Mouse (Mus musculus): Measurements from ENCODE around the gene Dnajc5.

The Dnajc5 gene

DNA sequence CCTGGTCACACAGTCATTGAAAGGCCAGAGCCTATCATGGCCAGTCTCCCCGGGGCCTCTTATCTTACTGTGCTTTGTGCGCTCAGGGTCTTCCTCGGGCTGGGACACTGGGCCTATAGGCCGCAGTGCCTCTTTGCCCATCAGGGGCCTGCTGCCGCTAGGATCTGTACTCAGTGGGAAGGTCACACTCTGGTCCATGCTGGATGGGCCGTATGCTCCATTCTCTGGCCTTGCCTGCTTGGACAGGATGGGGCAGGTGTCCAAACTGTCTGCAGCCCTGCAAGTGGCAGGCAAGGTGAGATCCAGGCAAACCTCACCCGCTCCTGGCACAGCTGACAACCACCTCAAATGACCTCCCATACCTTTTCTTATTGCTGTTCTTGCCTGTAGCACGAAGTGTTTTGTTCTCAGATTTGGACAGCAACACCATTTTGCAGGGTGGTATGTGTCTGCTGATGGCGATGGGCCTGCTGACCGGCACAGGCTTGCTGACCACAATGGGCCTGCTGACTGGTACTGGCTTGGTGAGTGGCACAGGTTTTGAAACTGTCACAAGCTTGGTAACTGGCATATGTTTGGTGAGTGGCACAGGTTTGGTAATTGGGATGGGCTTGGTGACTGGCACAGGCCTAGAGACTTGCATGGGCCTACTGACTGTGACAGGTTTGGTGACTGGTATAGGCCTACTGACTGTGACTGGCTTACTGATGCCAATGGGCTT lies 68.9 kb downstream of the Dnajc5 start:
- no peak for DNase-seq (ENCODE audit: low spot score in 2 of 2)

DNA sequence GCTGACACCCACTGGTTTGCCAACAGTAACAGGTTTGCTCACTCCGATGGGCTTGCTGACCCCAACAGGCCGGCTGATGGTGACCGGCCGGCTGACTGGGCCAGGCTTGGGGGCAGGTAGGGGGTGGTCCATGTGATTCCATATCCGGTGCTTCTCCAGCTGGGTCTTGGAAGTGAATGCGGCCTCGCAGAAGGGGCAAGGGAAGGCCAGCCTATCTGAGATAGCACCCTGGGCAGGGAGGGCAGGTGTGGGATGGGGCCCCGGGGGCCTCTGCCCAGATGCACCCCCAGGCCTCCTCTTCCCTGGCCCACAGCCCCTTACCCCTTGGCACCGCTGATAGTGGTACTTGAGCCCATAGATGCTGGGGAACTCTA lies 69.4 kb downstream of the Dnajc5 start:
- no peak for DNase-seq (ENCODE audit: low spot score in 2 of 2)

DNA sequence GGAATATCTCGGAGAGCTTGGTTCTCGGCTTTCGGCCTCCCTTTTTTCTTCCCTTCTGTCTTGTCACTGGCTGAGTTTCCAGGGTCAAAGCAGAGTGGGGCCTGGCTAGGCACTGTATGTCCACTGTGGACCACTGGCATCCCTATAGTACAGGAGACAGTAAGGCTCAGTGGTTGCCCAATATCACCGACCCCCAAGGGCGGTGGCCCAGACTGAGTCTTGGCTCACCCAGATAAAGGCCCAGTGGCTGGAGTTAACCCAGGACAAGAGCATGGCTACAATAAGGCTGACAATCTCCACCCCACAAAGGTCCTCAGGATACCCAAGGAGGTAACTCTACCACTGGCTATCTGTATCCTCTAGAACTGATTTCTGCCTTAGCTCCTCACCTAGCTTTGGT lies 70.2 kb downstream of the Dnajc5 start:
- no peak for DNase-seq (ENCODE audit: low spot score in 2 of 2)

DNA sequence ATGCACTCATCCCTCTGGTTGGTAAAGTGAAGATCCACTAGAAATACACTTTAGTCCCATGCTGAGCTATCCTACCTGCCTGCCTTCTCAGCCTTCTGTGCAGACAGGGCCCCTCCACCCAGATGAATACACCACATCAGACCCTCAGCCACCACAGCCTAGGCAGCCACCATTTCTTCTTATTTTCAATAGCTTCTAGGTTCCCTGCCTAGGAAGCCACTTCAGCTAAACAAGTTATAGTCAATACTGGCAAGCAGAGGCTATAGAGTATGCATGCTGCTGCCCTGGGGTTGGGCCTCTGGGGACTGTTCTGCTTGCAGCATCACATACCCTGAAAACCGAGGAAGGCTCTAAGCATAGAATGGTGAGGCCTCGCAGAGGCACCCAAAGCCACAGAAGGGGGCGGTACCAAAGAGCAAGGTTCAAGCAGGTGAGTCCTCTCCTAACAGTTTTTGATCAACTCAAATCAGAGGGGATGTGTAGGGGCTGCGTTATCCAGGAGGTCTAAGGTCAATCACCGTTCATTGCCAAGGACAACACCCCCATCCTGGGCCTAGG lies 71.3 kb downstream of the Dnajc5 start, which contains the start of gene Prpf6:
Gene Prpf6, plus strand, starts transcription at position 341 of the 558 bp plus-strand sequence.
- DNase-seq (ENCODE audit: low spot score in 2 of 2) = peak; percentile 43 to 45

DNA sequence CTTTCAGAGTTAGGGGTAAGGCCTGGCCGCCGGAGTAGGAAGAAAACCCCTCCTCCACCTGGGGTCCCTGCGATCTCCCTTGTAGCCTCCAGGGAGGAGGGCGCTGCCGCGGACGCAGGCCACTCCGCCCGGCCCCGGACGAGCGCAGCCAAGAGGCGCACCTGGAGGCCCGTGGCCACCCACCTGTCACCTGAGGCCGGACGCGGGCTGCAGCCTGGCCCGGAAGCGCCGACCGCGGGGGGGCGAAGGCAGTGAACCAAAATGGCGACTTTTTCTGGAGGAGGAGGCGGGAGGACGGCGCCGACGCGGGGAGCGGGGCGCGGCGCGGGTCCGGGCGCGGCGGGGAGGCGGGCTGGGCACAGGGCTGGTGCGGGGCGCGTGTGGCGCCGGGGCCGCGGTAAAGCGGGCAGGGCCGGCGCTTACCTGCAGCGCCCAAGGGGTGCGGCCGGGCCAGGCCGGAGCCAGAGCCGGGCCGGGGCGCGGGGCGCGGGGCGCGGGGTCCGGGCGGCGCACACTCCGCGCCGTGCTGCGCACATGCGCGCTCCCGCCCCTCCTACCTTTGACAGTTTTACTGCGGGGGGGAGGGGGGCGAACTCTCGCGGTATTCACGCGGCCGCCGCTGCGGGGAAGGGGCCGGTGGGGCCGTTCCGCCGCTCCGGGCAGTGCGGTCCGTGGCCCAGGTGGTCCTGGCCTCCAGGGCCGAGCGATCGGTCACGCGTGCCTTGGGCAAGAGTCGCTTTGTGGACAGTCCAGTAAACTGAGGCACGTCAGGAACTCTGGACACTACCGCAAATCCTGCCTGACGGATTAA lies 72.2 kb downstream of the Dnajc5 start, which contains the start of gene Zfp512b:
Gene Zfp512b, minus strand, starts transcription at position 573 of the 811 bp plus-strand sequence.
- DNase-seq (ENCODE audit: low spot score in 2 of 2) = peak; percentile 51 to 53

DNA sequence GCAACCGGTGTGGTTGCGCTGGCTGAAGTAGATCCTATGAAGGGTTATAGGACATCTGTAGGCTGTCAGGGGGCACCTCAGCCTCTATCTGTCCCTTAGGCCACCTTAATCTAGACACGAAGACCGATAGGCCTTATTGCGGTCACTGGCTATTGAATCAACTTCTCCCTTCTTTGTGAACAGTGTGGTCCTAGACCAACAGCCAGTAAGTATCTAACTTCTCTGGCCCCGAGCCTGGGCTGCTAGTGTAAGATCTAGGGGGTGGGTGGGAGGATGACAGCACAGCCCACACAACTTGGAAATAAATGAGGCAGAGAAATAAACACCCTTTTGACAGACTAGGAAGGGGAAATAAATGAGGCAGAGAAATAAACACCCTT lies 72.7 kb downstream of the Dnajc5 start:
- no peak for DNase-seq (ENCODE audit: low spot score in 2 of 2)

DNA sequence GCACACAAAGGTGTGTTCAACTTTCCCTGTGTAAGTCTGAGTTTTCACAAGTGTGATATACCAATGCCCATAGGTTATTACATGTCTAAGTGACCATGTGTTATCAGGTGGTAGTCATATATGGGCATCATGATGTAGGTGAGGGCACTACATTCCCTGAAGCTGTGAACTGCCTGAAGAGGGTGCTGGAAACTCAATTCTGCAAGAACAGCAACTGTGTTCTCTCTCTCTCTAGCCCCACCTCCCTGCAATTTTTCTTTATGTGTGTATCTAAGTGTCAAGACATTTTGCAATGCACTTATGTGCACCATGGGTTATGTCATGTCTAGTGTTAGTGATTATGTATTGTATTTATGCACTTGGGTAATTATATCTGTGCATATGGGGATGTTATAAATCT lies 73.7 kb downstream of the Dnajc5 start:
- DNase-seq (ENCODE audit: low spot score in 2 of 2) = no peak

DNA sequence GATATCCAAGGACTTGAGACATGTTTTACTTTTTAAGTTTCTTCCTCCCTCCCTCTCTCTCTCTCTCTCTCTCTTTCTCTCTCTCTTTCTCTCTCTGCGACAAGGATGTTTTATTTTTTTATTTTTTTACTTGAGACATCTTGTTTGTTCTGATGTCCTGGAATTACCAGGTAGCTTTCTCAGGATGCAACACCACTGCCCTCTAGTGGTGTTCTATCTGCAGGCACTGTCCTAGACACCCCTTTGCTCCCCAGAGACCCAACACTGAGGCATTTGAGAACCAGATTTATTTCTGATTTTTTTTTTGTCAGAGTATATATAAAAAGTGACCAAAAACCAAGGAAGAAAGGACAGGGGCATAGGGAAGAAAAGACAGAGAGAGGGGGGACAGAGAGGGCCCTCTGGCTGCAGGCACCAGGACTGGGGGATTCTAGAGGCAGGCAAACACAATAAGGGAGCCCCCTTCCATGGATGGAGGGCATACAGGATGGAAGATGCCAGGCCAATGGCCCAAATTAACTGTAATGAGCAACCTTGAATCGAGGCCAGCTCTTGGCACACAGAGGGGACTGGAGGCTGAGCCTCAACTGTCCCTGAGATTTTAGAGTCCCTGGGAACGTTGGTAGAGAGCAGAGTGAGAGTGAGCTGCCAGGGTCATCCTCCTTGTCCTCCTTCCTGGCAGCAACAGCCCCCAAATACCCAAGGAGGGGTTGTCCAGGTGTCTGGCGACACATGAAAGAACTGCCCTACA lies 74.8 kb downstream of the Dnajc5 start:
- peak in 1 of 2 experiments; percentile 53 for DNase-seq (ENCODE audit: low spot score in 2 of 2)

DNA sequence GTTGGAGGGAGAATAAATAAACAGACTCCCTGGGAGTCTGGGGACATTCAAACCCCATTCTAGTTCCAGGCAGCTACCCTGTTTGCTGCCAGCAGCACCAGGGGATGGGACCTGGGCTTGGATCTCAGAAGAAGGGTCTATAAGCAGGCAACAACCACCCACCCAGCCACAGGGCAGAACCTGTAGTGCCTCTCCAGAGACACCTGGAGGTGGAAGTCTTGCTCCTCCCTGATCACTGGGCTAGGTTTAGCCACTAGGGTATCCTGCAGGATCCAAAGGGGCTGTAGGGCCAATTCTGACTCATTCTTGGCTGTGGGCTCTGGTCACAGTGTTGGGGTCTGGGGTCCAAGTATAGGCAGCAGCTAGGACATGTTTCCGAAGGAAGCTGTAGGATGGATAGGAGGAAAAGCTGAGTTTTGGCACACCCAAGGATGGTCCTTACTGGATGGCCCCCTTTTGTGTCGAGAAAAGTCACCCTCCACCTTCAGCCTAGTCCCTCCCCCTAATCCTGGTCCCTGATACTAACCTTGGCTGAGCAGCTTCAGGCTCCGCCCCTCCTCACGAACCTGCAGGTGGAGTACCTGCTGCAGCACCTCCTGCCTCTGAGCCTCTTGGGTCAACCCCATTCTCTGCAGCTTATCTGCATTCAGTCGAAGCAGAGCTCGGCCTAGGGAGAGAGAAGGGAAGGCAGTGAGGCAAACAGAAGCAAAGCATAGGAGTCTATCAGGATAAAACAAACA lies 76.1 kb downstream of the Dnajc5 start:
- DNase-seq (ENCODE audit: low spot score in 2 of 2) = no peak

DNA sequence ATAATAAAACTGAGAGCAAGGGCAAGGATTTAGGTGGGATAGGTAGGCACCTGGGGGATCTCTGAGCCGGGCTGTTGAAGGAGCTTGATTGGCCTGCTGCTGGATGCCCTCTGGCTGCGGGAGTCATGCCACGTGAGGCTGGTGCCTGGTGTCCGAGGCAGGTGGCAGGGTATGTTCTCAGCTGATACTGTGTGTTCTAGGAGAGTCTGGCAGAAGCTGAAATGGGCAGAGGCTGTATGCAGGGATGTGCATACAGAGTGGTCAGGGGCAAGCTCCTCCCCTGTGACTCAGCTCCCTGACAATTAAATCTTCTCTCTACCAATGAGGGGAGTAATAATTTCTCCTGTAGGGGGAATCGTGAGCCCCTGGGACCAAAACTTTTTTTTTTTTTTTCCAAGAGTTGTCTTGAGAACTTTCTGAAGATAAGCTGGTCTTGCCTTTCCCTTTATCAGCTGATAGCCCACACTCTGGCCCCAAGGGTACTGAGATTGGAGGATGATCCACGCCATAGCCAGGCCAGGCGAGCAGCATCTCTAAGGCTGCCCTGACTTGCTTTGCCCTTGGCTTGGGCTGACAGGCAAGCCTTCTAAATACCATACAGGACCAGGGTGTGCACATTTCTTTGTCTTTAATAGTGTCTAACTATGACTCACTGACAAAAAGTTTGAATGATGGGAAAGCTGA lies 77.2 kb downstream of the Dnajc5 start:
- DNase-seq (ENCODE audit: low spot score in 2 of 2) = no peak

DNA sequence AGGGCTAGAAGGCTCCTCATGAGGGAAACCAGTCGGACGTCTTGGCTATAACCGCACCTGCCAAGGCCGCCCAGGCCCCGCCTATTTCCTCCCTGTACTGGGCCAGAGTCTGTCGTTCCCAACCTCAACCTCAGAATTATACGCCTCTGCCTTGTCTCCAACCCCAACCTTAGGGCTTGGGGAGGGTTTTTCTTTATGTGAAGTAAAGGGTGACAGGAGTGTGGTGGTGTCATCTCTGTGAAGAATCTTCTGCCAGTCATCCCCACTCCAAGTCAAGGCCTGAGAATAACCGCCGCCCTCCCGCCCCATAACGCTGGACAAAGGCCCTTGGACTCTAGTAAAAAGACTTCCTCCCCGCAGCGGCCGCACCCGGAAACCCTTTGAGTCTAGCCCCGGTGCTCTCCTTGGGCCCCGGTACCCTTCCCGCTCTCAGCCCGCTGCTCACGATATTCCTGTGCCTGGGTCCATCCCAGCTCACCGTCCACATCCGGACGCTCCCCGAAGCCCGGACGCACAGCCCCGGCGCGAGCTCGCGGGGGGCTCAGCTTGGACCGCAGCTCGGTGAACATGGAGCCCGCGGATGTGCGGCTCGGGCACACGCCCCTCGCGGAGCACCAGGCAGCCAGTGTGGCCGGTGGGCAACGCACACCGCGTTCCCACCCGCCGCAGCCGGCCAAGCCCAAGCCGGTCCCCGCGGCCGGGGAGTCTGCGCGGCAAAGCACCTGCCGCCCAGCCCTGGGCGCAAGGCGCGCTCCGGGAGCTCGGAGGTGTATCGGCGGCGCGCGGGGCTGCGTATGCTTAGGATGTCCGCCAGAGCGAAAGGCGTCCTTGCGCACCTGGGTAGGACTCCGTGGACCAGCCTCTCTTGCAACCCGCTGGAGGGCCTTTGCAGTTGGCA lies 78.4 kb downstream of the Dnajc5 start, which contains the start of gene Samd10:
Gene Samd10, minus strand, starts transcription at position 759 of the 898 bp plus-strand sequence.
- peak; percentile 57 to 69 for DNase-seq (ENCODE audit: low spot score in 2 of 2)

DNA sequence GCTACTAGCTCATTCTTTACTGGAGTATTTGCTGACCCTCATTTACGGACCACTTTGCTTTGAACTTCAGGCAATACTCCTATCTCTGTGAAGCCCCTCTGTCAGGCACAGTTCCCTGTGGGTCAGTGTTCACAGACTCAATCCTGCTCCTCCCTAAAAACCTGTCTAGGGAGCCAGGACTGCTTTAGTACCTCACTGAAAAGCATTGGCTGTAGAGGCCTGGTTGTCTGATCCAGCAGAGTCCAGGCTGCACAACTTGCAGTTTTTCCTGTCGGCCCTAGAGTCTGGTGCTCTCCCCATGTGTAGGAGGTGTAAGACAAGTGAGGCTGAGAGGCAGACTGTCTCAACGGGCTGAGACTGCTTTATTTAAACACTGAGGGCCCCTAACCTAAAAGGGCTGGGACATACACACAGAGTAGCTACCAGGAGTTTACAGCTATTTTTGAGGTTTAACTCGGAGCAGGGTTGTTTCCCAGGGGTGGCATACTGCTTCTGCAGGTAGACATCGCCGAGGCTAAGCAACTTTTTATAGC lies 80.0 kb downstream of the Dnajc5 start:
- no peak for DNase-seq (ENCODE audit: low spot score in 2 of 2)

DNA sequence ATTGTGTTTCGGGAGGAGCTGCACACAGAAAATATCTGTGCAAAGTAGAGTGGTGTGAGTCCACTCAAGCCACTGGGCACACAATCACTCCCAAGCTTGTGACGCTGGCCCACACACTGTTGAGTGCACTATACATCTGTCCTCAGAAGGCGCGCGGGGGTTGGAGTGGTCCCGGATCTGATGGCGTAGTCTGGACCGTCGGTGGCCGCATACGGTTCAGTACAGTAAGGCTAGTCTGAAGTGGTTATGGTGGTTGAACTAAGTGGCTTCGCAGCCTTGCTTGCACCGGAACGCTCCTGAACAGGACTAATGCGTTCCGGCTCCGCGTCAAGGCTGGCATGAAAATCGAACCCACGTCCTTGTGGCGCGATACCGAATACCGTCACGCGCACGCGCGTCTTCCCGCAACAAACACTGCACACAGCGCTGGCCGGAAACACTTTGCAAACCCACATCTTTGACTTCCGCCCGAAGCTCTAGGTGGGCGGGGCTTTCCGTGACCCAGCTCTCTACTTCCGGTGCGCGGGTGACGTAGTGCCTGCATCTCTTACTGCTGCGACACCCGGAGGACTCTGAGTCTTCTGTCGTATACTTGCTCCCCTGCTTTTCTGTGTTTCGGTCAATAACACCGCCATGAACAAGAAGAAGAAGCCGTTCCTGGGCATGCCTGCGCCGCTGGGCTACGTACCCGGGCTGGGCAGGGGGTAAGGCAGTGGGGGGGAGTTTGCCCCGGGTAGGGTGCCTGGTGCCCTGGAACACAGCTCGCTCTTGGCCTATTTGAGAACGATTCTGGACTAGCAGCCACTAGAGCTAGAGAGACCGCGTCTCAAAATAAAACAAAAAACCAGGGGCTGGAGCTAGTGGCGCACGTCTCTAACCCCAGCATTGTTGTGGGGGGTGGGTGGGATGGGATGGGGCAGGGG lies 80.8 kb downstream of the Dnajc5 start:
- DNase-seq (ENCODE audit: low spot score in 2 of 2) = peak; percentile 95 to 97

DNA sequence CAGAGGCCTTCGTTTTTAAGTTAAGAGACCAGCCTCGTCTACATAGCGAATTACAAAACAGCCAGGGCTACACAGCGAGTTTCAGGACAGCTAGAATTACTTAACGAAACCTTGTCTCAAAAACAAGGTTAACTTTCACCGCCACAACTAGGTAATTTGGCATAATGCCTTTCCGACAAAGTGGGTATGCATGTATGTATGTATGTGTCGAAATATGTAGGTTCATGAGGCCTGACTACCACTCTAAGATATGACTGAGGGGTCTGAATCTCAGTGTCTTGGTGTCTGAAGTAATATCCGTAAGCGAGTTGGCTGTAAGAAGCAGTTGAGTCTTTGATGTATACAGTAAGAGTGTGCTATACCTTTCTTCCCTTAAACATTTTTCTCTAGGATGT lies 81.5 kb downstream of the Dnajc5 start:
- no peak for DNase-seq (ENCODE audit: low spot score in 2 of 2)

DNA sequence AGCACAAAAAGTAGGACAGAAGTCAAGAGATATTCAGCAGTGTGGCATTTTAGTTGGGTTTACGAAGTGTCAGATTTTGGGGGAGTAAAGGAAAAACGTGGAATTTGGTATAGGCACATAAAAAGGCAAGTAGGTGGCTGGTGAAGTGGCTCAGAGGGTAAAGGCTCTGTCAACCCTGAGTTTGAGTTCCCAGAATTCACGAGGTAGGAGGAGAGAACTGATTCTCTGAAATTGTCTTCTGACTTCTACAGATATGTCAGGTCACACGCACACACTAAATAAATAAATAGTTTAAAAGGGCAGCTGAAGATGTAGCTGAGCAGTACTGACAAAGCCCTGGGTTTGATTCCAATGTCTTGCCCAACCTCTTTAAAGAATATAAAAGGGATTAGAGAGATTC lies 82.1 kb downstream of the Dnajc5 start:
- DNase-seq (ENCODE audit: low spot score in 2 of 2) = no peak

Measured in thymus, postnatal 10 days (tissue).